In the genomic region with DNA sequence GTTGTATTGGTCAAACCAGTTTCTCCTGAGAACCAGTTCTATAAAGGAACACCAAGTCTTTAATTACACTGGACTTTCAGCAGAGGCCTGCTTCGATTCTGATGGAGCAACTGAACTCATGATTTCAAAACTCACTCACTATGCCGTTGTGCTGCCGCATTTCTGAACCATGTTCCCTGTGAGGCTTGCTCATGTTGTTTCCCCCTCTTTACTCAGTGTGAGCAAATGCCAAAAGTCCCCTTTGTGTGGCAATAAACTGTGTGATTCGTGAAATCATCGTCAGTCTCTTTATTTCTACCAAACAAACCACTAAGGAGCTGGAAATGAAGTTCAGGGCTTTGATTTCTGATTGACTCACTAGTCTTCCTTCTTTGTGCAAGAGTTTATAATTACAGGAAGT, we compare ENCODE assay signal across 18 mouse cellular contexts. TPM values are rescaled to one million over a fixed set of nuclear protein-coding genes. Genes with fewer than 3 reads are reported as not detected.
DNase-seq lines count a peak whose midpoint lies in the region; ATAC-seq and TF ChIP-seq lines count a peak whose summit lies in the region.
"Had no signal": no experiment of that assay in that cellular context is flagged by ENCODE, and none has a peak within 500 bp of the region (broad histone marks: within the 10 kb centered on the region; RNA-seq: fewer than 3 reads in every experiment).

No protein-coding gene starts in this region.

- no peak overlapping the region for H3K9ac ChIP-seq in liver, adult 2 months (ENCODE audit: low read depth, low read length)
- H3K9ac ChIP-seq in intestine, postnatal 0 days (ENCODE audit: low read depth, low read length): no peak overlapping the region
- H3K9ac ChIP-seq: lung, embryonic 15.5 days had no signal

- H3K4me1 ChIP-seq in liver, adult 2 months (ENCODE audit: control insufficient read depth, insufficient read depth, low read length): peaks cover 24% of the 10 kb centered on the region
- H3K4me1 ChIP-seq in brown adipose tissue, adult 24 weeks (ENCODE audit: control insufficient read depth, insufficient read depth, insufficient read length, low read length): no peaks in the 10 kb centered on the region
- H3K4me1 ChIP-seq in intestine, postnatal 0 days (replicated peaks; ENCODE audit: control insufficient read depth, insufficient read depth, low read length): peaks cover 7% of the 10 kb centered on the region; the same call in 1 of the 2 replicates

- ATAC-seq in intestine, postnatal 0 days: no peak
- peak; percentile 60 for ATAC-seq in monocyte, adult 5-6 weeks (replicated peaks; ENCODE audit: insufficient number of reproducible peaks, low FRiP score, low TSS enrichment, poor library complexity, severe bottlenecking)
- ATAC-seq: forebrain, embryonic 14.5 days; midbrain, embryonic 16.5 days had no signal

- no peaks in the 10 kb centered on the region for H3K36me3 ChIP-seq in liver, adult 2 months (ENCODE audit: control insufficient read depth, insufficient read depth, low read length)
- H3K36me3 ChIP-seq in intestine, postnatal 0 days (ENCODE audit: control insufficient read depth, insufficient read depth): no peaks in the 10 kb centered on the region
- H3K36me3 ChIP-seq: lung, embryonic 15.5 days; neural tube, embryonic 15.5 days had no signal

- no peaks in the 10 kb centered on the region for H3K27me3 ChIP-seq in liver, adult 2 months (ENCODE audit: control insufficient read depth, insufficient read depth, low read length)
- H3K27me3 ChIP-seq in intestine, postnatal 0 days (replicated peaks; ENCODE audit: control insufficient read depth, insufficient read depth, low read length): no peaks in the 10 kb centered on the region
- H3K27me3 ChIP-seq: neural tube, embryonic 15.5 days had no signal

- no peak for TF ChIP-seq CTCF in liver, adult 2 months (IDR thresholded peaks at IDR 0.05; ENCODE audit: low read depth, low read length)
- no peak for TF ChIP-seq CTCF in intestine, postnatal 0 days (IDR thresholded peaks at IDR 0.05; ENCODE audit: low read depth)

- DNase-seq in liver, adult 2 months (ENCODE audit: extremely low read depth, low read depth, low spot score): peak; percentile 72
- DNase-seq in liver: no peak
- DNase-seq in left cerebral cortex, postnatal 25 days (ENCODE audit: low spot score in 2 of 2): no peak
- no peak for DNase-seq in frontal cortex, postnatal 36 days (ENCODE audit: low spot score in 2 of 2)
- no peak for DNase-seq in layer of hippocampus, adult 9-11 months
- DNase-seq: adrenal gland, postnatal 36 days; cerebellum, adult 18-20 months; gastrocnemius, adult 2 months; kidney, adult 18-20 months; thymus, postnatal 4 days had no signal

- H3K4me3 ChIP-seq in liver, adult 2 months (ENCODE audit: insufficient read depth, low read depth, low read length): no peak overlapping the region
- no peak overlapping the region for H3K4me3 ChIP-seq in brown adipose tissue, adult 24 weeks (ENCODE audit: insufficient read depth, low read depth, low read length)
- H3K4me3 ChIP-seq in intestine, postnatal 0 days (ENCODE audit: low read depth, low read length): no peak overlapping the region

- H3K27ac ChIP-seq in liver, adult 2 months (replicated peaks; ENCODE audit: insufficient read depth, low read depth, low read length): peak overlapping the region; percentile 56; the same call in 1 of the 2 replicates
- peak overlapping the region; percentile 21; the same call in 1 of the 2 replicates for H3K27ac ChIP-seq in brown adipose tissue, adult 24 weeks (replicated peaks; ENCODE audit: low read depth, low read length)
- peak overlapping the region; percentile 60 for H3K27ac ChIP-seq in intestine, postnatal 0 days (ENCODE audit: low read depth, low read length)
- H3K27ac ChIP-seq: neural tube, embryonic 15.5 days had no signal

- 22% methylated on average over 5 of the region's 5 CpGs for WGBS in liver, adult 2 months
- 42% methylated on average over 5 of the region's 5 CpGs for WGBS in intestine, postnatal 0 days

- H3K79me2 ChIP-seq in liver, adult 2 months (ENCODE audit: control insufficient read depth, insufficient read depth, low read length): peaks cover 16% of the 10 kb centered on the region; the same call in 1 of the 2 replicates

- no peaks in the 10 kb centered on the region for H3K9me3 ChIP-seq in intestine, postnatal 0 days (ENCODE audit: control insufficient read depth)
- H3K9me3 ChIP-seq: G1E; lung, embryonic 15.5 days; neural tube, embryonic 15.5 days had no signal

- intact Hi-C loops in left cerebral cortex, postnatal 25 days (cut with DNase I): no loop called here

- H3K4me2 ChIP-seq in intestine, postnatal 0 days (replicated peaks; ENCODE audit: low read depth): no peak overlapping the region

- TF ChIP-seq POLR2A in liver, adult 2 months (IDR thresholded peaks at IDR 0.05; ENCODE audit: extremely low read depth, insufficient read depth, low read length): no peak

RNA-seq across cellular contexts. Expression of a gene that starts 1.2 kb away (rescaled TPM):
- 83.6 and 84.2 TPM in 2 replicates for total RNA-seq in liver, adult 2 months (2014; rRNA removed)
- 58.9 and 66.0 TPM in 2 replicates for polyA plus RNA-seq in liver, adult 2 months (2012; rRNA removed)
- 13.2 and 17.6 TPM in 2 replicates for polyA plus RNA-seq in brown adipose tissue, adult 24 weeks (2012; ENCODE audit: insufficient read depth, insufficient read length, missing spikeins)
- polyA plus RNA-seq in intestine, postnatal 0 days (2015; fragmentation: Nextera tagmentation; extraction: Ambion mirVana): 16.9 and 20.4 TPM in 2 replicates
- total RNA-seq in monocyte, adult 5-6 weeks (2017): 204 to 430 TPM (median 348 TPM) in 3 replicates
- total RNA-seq in left cerebral cortex, postnatal 25 days (2021): 10 to 100 TPM; 28.3 to 28.5 TPM

RNA-seq across cellular contexts. Expression of a gene that starts 43.7 kb away (rescaled TPM):
- 6.8 and 7.7 TPM in 2 replicates for total RNA-seq in liver, adult 2 months (2014; rRNA removed)
- polyA plus RNA-seq in liver, adult 2 months (2012; rRNA removed): 9.3 and 9.9 TPM in 2 replicates
- 9.6 and 10.3 TPM in 2 replicates for polyA plus RNA-seq in brown adipose tissue, adult 24 weeks (2012; ENCODE audit: insufficient read depth, insufficient read length, missing spikeins)
- 13.5 and 14.7 TPM in 2 replicates for polyA plus RNA-seq in intestine, postnatal 0 days (2015; fragmentation: Nextera tagmentation; extraction: Ambion mirVana)
- 23.9 to 27.3 TPM (median 24.0 TPM) in 3 replicates for total RNA-seq in monocyte, adult 5-6 weeks (2017)
- 10 to 100 TPM; 24.4 to 24.6 TPM for total RNA-seq in left cerebral cortex, postnatal 25 days (2021)
